Mouse (Mus musculus) lung, postnatal 0 days (tissue): ENCODE data around the gene Nol7. TPM values are rescaled to one million over a fixed set of nuclear protein-coding genes. Genes with fewer than 3 reads are reported as not detected.

Source experiments
- ATAC-seq: fragments of 200-750 bp; cut with Nextera tagmentation; 2 replicates; pipeline ENCODE4 v1.8.0; 2017; ENCODE audit warnings: moderate library complexity
- DNase-seq: peaks from one replicate; pipeline ENCODE4 v3.0.0-alpha.2; 2016; ENCODE audit warnings: low spot score
- H3K27ac ChIP-seq: fragments of 300-500 bp; sonication (generic); 2 replicates; pipeline ENCODE4 v1.5.1; 2014; ENCODE audit warnings: antibody characterized with exemption, mild to moderate bottlenecking, low read length, mixed read lengths
- H3K27me3 ChIP-seq: fragments of 300-500 bp; sonication (generic); replicated peaks from 2 replicates; pipeline ENCODE4 v1.6.1; 2014; ENCODE audit warnings: low read length, mixed read lengths; ENCODE audit not compliant: insufficient read depth
- H3K36me3 ChIP-seq: fragments of 300-500 bp; sonication (generic); 2 replicates; pipeline ENCODE4 v1.6.1; 2014; ENCODE audit warnings: low read length, mixed read lengths; ENCODE audit not compliant: insufficient read depth
- H3K4me1 ChIP-seq: fragments of 300-500 bp; sonication (generic); 2 replicates; pipeline ENCODE4 v1.6.1; 2014; ENCODE audit warnings: antibody characterized with exemption, low read depth, low read length, mixed read lengths; ENCODE audit not compliant: insufficient read depth
- H3K4me2 ChIP-seq: fragments of 300-500 bp; sonication (generic); replicated peaks from 2 replicates; pipeline ENCODE4 v1.6.1; 2014; ENCODE audit warnings: low read depth, mild to moderate bottlenecking, low read length, moderate library complexity, mixed read lengths
- H3K4me3 ChIP-seq: fragments of 300-500 bp; sonication (generic); 2 replicates; pipeline ENCODE4 v1.5.1; 2014; ENCODE audit warnings: low read depth, low read length
- H3K9ac ChIP-seq: fragments of 300-500 bp; sonication (generic); replicated peaks from 2 replicates; pipeline ENCODE4 v1.6.1; 2014; ENCODE audit warnings: low read depth, mild to moderate bottlenecking
- H3K9me3 ChIP-seq: fragments of 300-500 bp; sonication (generic); 2 replicates; pipeline ENCODE4 v1.6.1; 2016; ENCODE audit warnings: low read length, mixed read lengths
- CTCF ChIP-seq: IDR thresholded peaks from 2 replicates; pipeline ENCODE4 v1.5.1; 2016; ENCODE audit warnings: antibody characterized with exemption, mild to moderate bottlenecking
- EP300 ChIP-seq: IDR thresholded peaks from 2 replicates; pipeline ENCODE4 v1.6.1; 2016; ENCODE audit warnings: antibody characterized with exemption, mild to moderate bottlenecking, control low read depth
- WGBS: fragments of 180-500 bp; shearing (Covaris S2); extraction: QIAGEN DNeasy Blood & Tissue Kit; methylation state at CpG from one replicate; pipeline ENCODE4 v1.1.7; 2014; 5-methylcytosine and 5-hydroxymethylcytosine counted together
- polyA plus RNA-seq: library from polyadenylated mRNA; unstranded; fragments of >200 nt; fragmentation: Nextera tagmentation; extraction: Ambion mirVana; gene quantifications from 2 replicates; pipeline ENCODE4 v1.2.1, GENCODE M21; 2015

The Nol7 gene
- polyA plus RNA-seq, result 95.7 and 98.8 TPM in 2 replicates

GRCm38 (mm10) chr13:43398297-43399080, at the start of gene Nol7:
Nol7 (plus strand) TSS chr13:43398390.
- TF ChIP-seq EP300 (no peak), CTCF (peak; percentile 93)
- no peaks in the 10 kb centered on the region for H3K9me3 ChIP-seq
- H3K27ac ChIP-seq, result peak within 1 kb of the TSS; percentile 92
- H3K9ac ChIP-seq, result peak within 1 kb of the TSS; percentile 73
- H3K36me3 ChIP-seq, result peaks cover 12% of the 10 kb centered on the region; the same call in 1 of the 2 replicates
- DNase-seq (peak; percentile 96), ATAC-seq (peak; percentile 95)
- H3K4me3 ChIP-seq, result peak within 1 kb of the TSS; percentile 86
- peak within 1 kb of the TSS; percentile 78 for H3K4me2 ChIP-seq
- no peaks in the 10 kb centered on the region for H3K27me3 ChIP-seq
- H3K4me1 ChIP-seq, result no peaks in the 10 kb centered on the region
- 1% methylated on average over 72 of the region's 72 CpGs for WGBS

GRCm38 (mm10) chr13:43349376-43349775, 48.8 kb upstream of the Nol7 start:
- Histone ChIP-seq H3K27me3 (no peaks in the 10 kb centered on the region), H3K9me3 (no peaks in the 10 kb centered on the region), H3K4me2 (no peak overlapping the region), H3K4me3 (no peak overlapping the region), H3K36me3 (no peaks in the 10 kb centered on the region), H3K9ac (no peak overlapping the region), H3K4me1 (no peaks in the 10 kb centered on the region), H3K27ac (no peak overlapping the region)
- TF ChIP-seq EP300 (no peak), CTCF (no peak)
- peak; percentile 42 for ATAC-seq
- DNase-seq, result peak; percentile 33
- WGBS, result 46% methylated on average over 8 of the region's 8 CpGs

- Histone ChIP-seq H3K4me2 (no peak overlapping the region), H3K4me3 (no peak overlapping the region), H3K9me3 (no peaks in the 10 kb centered on the region), H3K4me1 (no peaks in the 10 kb centered on the region), H3K36me3 (no peaks in the 10 kb centered on the region), H3K27ac (peak overlapping the region; percentile 0; the same call in 1 of the 2 replicates), H3K27me3 (no peaks in the 10 kb centered on the region), H3K9ac (no peak overlapping the region)
- DNase-seq, result peak; percentile 47
- TF ChIP-seq CTCF (no peak), EP300 (peak; percentile 64; the same call in 1 of the 2 replicates)
- 44% methylated on average over 9 of the region's 9 CpGs for WGBS
- peak; percentile 67 for ATAC-seq
Observed at GRCm38 (mm10) chr13:43350489-43351169, 47.6 kb upstream of the Nol7 start.

GRCm38 (mm10) chr13:43353356-43353755, 44.8 kb upstream of the Nol7 start:
- Histone ChIP-seq H3K27ac (no peak overlapping the region), H3K9me3 (no peaks in the 10 kb centered on the region), H3K4me2 (no peak overlapping the region), H3K27me3 (no peaks in the 10 kb centered on the region), H3K4me3 (no peak overlapping the region), H3K4me1 (no peaks in the 10 kb centered on the region), H3K9ac (no peak overlapping the region), H3K36me3 (no peaks in the 10 kb centered on the region)
- 45% methylated on average over 4 of the region's 4 CpGs for WGBS
- DNase-seq (no peak), ATAC-seq (no peak)
- TF ChIP-seq EP300 (no peak), CTCF (no peak)

GRCm38 (mm10) chr13:43354362-43354761, 43.8 kb upstream of the Nol7 start:
- Histone ChIP-seq H3K9ac (no peak overlapping the region), H3K36me3 (no peaks in the 10 kb centered on the region), H3K4me2 (no peak overlapping the region), H3K27me3 (no peaks in the 10 kb centered on the region), H3K9me3 (no peaks in the 10 kb centered on the region), H3K4me1 (no peaks in the 10 kb centered on the region), H3K27ac (no peak overlapping the region), H3K4me3 (no peak overlapping the region)
- TF ChIP-seq CTCF (no peak), EP300 (no peak)
- peak; percentile 24 for DNase-seq
- ATAC-seq, result no peak
- WGBS, result 44% methylated on average over 12 of the region's 12 CpGs

GRCm38 (mm10) chr13:43356346-43357125, 41.7 kb upstream of the Nol7 start:
- Histone ChIP-seq H3K27ac (no peak overlapping the region), H3K4me2 (no peak overlapping the region), H3K9ac (no peak overlapping the region), H3K36me3 (no peaks in the 10 kb centered on the region), H3K4me1 (no peaks in the 10 kb centered on the region), H3K4me3 (no peak overlapping the region), H3K27me3 (no peaks in the 10 kb centered on the region), H3K9me3 (no peaks in the 10 kb centered on the region)
- 87% methylated on average over 14 of the region's 14 CpGs for WGBS
- DNase-seq (no peak), ATAC-seq (no peak)
- TF ChIP-seq EP300 (no peak), CTCF (no peak)
